Mouse (Mus musculus) MEL (cell line): ENCODE measurements around the gene Lrrtm3. TPM values are rescaled to one million over a fixed set of nuclear protein-coding genes. Genes with fewer than 3 reads are reported as not detected.

ENCODE experiments used
- DNase-seq: peaks from one replicate; pipeline ENCODE4 v3.0.0; 2011; ENCODE audit warnings: low read depth, low spot score
- H3K27ac ChIP-seq: 2 replicates; pipeline ENCODE4 v1.5.1; 2012; ENCODE audit warnings: low read depth, mild to moderate bottlenecking, control low read depth, low read length, moderate library complexity; ENCODE audit not compliant: control insufficient read depth
- H3K27me3 ChIP-seq, 2 experiments: fragments of 150-350 bp in 1 of 2; sonication (generic) in 1 of 2; 2 replicates each; pipeline ENCODE4 v1.6.1; 2012; ENCODE audit warnings: low read length in 2 of 2, mild to moderate bottlenecking in 2 of 2, improper control_type of control experiment in 1 of 2, moderate library complexity in 1 of 2; ENCODE audit not compliant: insufficient read depth in 2 of 2, control insufficient read depth in 1 of 2
- H3K36me3 ChIP-seq, 2 experiments: 2 replicates each; pipeline ENCODE4 v1.6.1; 2012 to 2014; ENCODE audit warnings: low read length in 2 of 2, improper control_type of control experiment in 1 of 2, inconsistent platforms in 1 of 2, mild to moderate bottlenecking in 1 of 2; ENCODE audit not compliant: insufficient read depth in 2 of 2, control insufficient read depth in 1 of 2
- H3K4me1 ChIP-seq, 2 experiments: fragments of 150-350 bp in 1 of 2; sonication (generic) in 1 of 2; 2 replicates each; pipeline ENCODE4 v1.6.1; 2012; ENCODE audit warnings: low read length in 2 of 2, improper control_type of control experiment in 1 of 2, mild to moderate bottlenecking in 1 of 2; ENCODE audit not compliant: insufficient read depth in 2 of 2, control insufficient read depth in 1 of 2
- H3K4me3 ChIP-seq, 2 experiments: fragments of 150-350 bp in 1 of 2; sonication (generic) in 1 of 2; 2 replicates each; pipeline ENCODE4 v1.5.1; 2012; ENCODE audit warnings: low read depth in 2 of 2, low read length in 2 of 2, mild to moderate bottlenecking in 2 of 2, moderate library complexity in 2 of 2, control low read depth in 1 of 2, improper control_type of control experiment in 1 of 2; ENCODE audit not compliant: control insufficient read depth in 1 of 2, insufficient read depth in 1 of 2
- H3K79me2 ChIP-seq: 2 replicates; pipeline ENCODE4 v1.6.1; 2012; ENCODE audit warnings: mild to moderate bottlenecking, low read length, moderate library complexity; ENCODE audit not compliant: control insufficient read depth, poor library complexity, insufficient read depth
- H3K9ac ChIP-seq: 2 replicates; pipeline ENCODE4 v1.6.1; 2012; ENCODE audit warnings: low read depth, mild to moderate bottlenecking, control low read depth, low read length, moderate library complexity; ENCODE audit not compliant: control insufficient read depth, poor library complexity, severe bottlenecking
- H3K9me3 ChIP-seq: fragments of 150-350 bp; sonication (generic); replicated peaks from 2 replicates; pipeline ENCODE4 v1.6.1; 2012; ENCODE audit warnings: mild to moderate bottlenecking, low read length, improper control_type of control experiment, moderate library complexity; ENCODE audit not compliant: insufficient read depth
- CHD1 ChIP-seq: IDR thresholded peaks from 2 replicates; pipeline ENCODE4 v1.6.1; 2012; ENCODE audit warnings: low read depth, mild to moderate bottlenecking, inconsistent platforms, low read length, improper control_type of control experiment
- CHD2 ChIP-seq: IDR thresholded peaks from 2 replicates; pipeline ENCODE4 v1.6.1; 2011; ENCODE audit warnings: low read length, improper control_type of control experiment
- E2F4 ChIP-seq: IDR thresholded peaks from 2 replicates; pipeline ENCODE4 v1.6.1; 2011; ENCODE audit warnings: low read depth, low read length, improper control_type of control experiment, borderline replicate concordance
- GABPA ChIP-seq: IDR thresholded peaks from 2 replicates; pipeline ENCODE4 v1.6.1; 2012; ENCODE audit warnings: low read depth, mild to moderate bottlenecking, inconsistent platforms, low read length, improper control_type of control experiment, moderate library complexity
- GATA1 ChIP-seq: IDR thresholded peaks from 2 replicates; pipeline ENCODE4 v1.6.1; 2011; ENCODE audit warnings: low read depth, low read length, improper control_type of control experiment
- MAZ ChIP-seq: IDR thresholded peaks from 2 replicates; pipeline ENCODE4 v1.6.1; 2012; ENCODE audit warnings: low read depth, mild to moderate bottlenecking, inconsistent platforms, low read length, improper control_type of control experiment
- MXI1 ChIP-seq: IDR thresholded peaks from 2 replicates; pipeline ENCODE4 v1.6.1; 2011; ENCODE audit warnings: mild to moderate bottlenecking, low read depth, low read length, improper control_type of control experiment
- MYC ChIP-seq: IDR thresholded peaks from 2 replicates; pipeline ENCODE4 v1.6.1; 2011; ENCODE audit warnings: low read depth, mild to moderate bottlenecking, low read length, improper control_type of control experiment, moderate library complexity
- NRF1 ChIP-seq: IDR thresholded peaks from 2 replicates; pipeline ENCODE4 v1.6.1; 2014; ENCODE audit warnings: low read depth, mild to moderate bottlenecking, inconsistent platforms, low read length, improper control_type of control experiment, moderate library complexity; ENCODE audit not compliant: poor library complexity, insufficient read depth, severe bottlenecking
- POLR2A ChIP-seq, 2 experiments: IDR thresholded peaks; 2 replicates each; pipeline ENCODE4 v1.6.1; 2011 to 2012; ENCODE audit warnings: low read length in 2 of 2, mild to moderate bottlenecking in 2 of 2, control low read depth in 1 of 2, improper control_type of control experiment in 1 of 2, low read depth in 1 of 2, moderate library complexity in 1 of 2; ENCODE audit not compliant: control insufficient read depth in 1 of 2, insufficient read depth in 1 of 2, poor library complexity in 1 of 2
- POLR2AphosphoS5 ChIP-seq: IDR thresholded peaks from 2 replicates; pipeline ENCODE4 v1.6.1; 2012; ENCODE audit warnings: low read depth, borderline replicate concordance, mild to moderate bottlenecking, inconsistent platforms, low read length, moderate library complexity, mixed read lengths
- RAD21 ChIP-seq: IDR thresholded peaks from 2 replicates; pipeline ENCODE4 v1.6.1; 2011; ENCODE audit warnings: mild to moderate bottlenecking, low read depth, low read length, improper control_type of control experiment
- SMC3 ChIP-seq: IDR thresholded peaks from 2 replicates; pipeline ENCODE4 v1.6.1; 2011; ENCODE audit warnings: low read depth, low read length, improper control_type of control experiment
- TBP ChIP-seq: IDR thresholded peaks from 2 replicates; pipeline ENCODE4 v1.8.0; 2011; ENCODE audit warnings: low read depth, low read length, improper control_type of control experiment
- UBTF ChIP-seq: IDR thresholded peaks from 2 replicates; pipeline ENCODE4 v1.6.1; 2012; ENCODE audit warnings: low read depth, mild to moderate bottlenecking, inconsistent platforms, low read length, improper control_type of control experiment, moderate library complexity, borderline replicate concordance; ENCODE audit not compliant: insufficient read depth
- USF1 ChIP-seq: IDR thresholded peaks from 2 replicates; pipeline ENCODE4 v1.6.1; 2014; ENCODE audit warnings: low read depth, mild to moderate bottlenecking, inconsistent platforms, low read length, improper control_type of control experiment, moderate library complexity
- ZC3H11A ChIP-seq: IDR thresholded peaks from 2 replicates; pipeline ENCODE4 v1.6.1; 2012; ENCODE audit warnings: low read depth, mild to moderate bottlenecking, inconsistent platforms, low read length, improper control_type of control experiment
- ZKSCAN1 ChIP-seq: IDR thresholded peaks from 2 replicates; pipeline ENCODE4 v1.6.1; 2012; ENCODE audit warnings: low read depth, mild to moderate bottlenecking, inconsistent platforms, low read length, improper control_type of control experiment, moderate library complexity
- polyA plus RNA-seq, 2 experiments: library from polyadenylated mRNA; stranded (reverse) in 1 of 2; unstranded in 1 of 2; fragments of >175 nt in 1 of 2; fragments of >200 nt in 1 of 2; gene quantifications; 2 replicates each; pipeline versions ENCODE4 v1.2.1 to v1.2.4; 2012; ENCODE audit warnings: low replicate concordance in 2 of 2, low read depth in 1 of 2; ENCODE audit not compliant: insufficient read length in 2 of 2, insufficient read depth in 1 of 2, missing spikeins in 1 of 2
- total RNA-seq: library from RNA; depleted of rRNA; stranded (reverse); fragments of 300-350 nt; gene quantifications from 2 replicates; pipeline ENCODE4 v1.2.3, GENCODE M21; 2012

Lrrtm3 gene
- total and polyA plus RNA-seq, 3 experiments, result not detected

DNA sequence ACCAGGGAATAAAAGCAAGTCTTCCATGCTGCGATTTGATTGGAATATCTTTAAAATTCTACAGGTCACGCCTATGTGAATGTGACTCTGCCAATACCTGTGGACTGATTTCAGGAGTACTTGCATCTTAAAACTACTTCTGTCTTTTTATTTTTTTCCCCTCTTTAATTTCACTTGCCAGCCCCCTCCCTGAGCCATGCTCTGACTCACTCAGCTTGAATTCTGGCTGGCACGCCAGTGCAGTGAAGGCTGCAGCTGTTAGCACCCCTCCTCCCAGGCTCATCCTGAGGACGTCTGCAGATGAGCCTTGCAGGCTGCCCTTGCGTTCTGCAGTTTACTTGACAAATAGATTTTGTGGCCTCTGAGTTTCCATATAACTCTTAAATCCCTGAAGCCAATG is 14.1 kb downstream of the Lrrtm3 start (continued):
- TF ChIP-seq SMC3, result no peak
- TF ChIP-seq UBTF, result no peak
- no peak for TF ChIP-seq ZKSCAN1

GRCm38 (mm10) chr10:64063704-64064103 is 26.4 kb downstream of the Lrrtm3 start:
- Histone ChIP-seq H3K9ac (no peak overlapping the region), H3K27me3 (no peaks in the 10 kb centered on the region), H3K27ac (no peak overlapping the region), H3K36me3 (no peaks in the 10 kb centered on the region), H3K4me3 (no peak overlapping the region), H3K79me2 (no peaks in the 10 kb centered on the region), H3K4me1 (no peaks in the 10 kb centered on the region), H3K9me3 (no peaks in the 10 kb centered on the region)
- TF ChIP-seq MXI1, result no peak
- TF ChIP-seq NRF1, result no peak
- no peak for TF ChIP-seq POLR2A (IDR thresholded peaks at IDR 0.05; ENCODE audit: control insufficient read depth in 1 of 2, insufficient read depth in 1 of 2, low read depth in 1 of 2, low read length in 2 of 2, poor library complexity in 1 of 2)
- TF ChIP-seq ZC3H11A, result no peak
- no peak for TF ChIP-seq MYC
- DNase-seq, result no peak

- Histone ChIP-seq H3K27ac (no peak overlapping the region), H3K4me3 (no peak overlapping the region), H3K9ac (no peak overlapping the region), H3K79me2 (no peaks in the 10 kb centered on the region)
- no peak for DNase-seq
- no peak for TF ChIP-seq RAD21
- no peak for TF ChIP-seq USF1
- TF ChIP-seq POLR2A (IDR thresholded peaks at IDR 0.05; ENCODE audit: control insufficient read depth in 1 of 2, insufficient read depth in 1 of 2, low read depth in 1 of 2, low read length in 2 of 2, poor library complexity in 1 of 2), result no peak
- no peak for TF ChIP-seq E2F4
- no peak for TF ChIP-seq GATA1
- TF ChIP-seq CHD1, result no peak
- TF ChIP-seq CHD2, result no peak
- no peak for TF ChIP-seq POLR2AphosphoS5
- TF ChIP-seq ZC3H11A, result no peak
- TF ChIP-seq GABPA, result no peak
- TF ChIP-seq MAZ, result no peak
- TF ChIP-seq TBP, result no peak
- TF ChIP-seq, all 39 proteins: peak for 0
- H3K9me3 ChIP-seq, result no peaks in the 10 kb centered on the region
- H3K36me3 ChIP-seq, result no peaks in the 10 kb centered on the region
- H3K4me1 ChIP-seq, result no peaks in the 10 kb centered on the region
- no peaks in the 10 kb centered on the region for H3K27me3 ChIP-seq
Observed at GRCm38 (mm10) chr10:64049946-64050345, 40.1 kb downstream of the Lrrtm3 start.
